Mouse (Mus musculus) yolk sac, embryonic 10.5 days (tissue): ENCODE measurements around the gene Slc25a42.
"Not testable (repeated sequence)": the region's sequence is repeated elsewhere in the genome, so short reads cannot be mapped to it uniquely, and the experiment has no call there.

ENCODE experiments used
- DNase-seq: peaks from one replicate; pipeline ENCODE4 v3.0.0-alpha.2; 2017; ENCODE audit warnings: low spot score

The Slc25a42 gene

DNA sequence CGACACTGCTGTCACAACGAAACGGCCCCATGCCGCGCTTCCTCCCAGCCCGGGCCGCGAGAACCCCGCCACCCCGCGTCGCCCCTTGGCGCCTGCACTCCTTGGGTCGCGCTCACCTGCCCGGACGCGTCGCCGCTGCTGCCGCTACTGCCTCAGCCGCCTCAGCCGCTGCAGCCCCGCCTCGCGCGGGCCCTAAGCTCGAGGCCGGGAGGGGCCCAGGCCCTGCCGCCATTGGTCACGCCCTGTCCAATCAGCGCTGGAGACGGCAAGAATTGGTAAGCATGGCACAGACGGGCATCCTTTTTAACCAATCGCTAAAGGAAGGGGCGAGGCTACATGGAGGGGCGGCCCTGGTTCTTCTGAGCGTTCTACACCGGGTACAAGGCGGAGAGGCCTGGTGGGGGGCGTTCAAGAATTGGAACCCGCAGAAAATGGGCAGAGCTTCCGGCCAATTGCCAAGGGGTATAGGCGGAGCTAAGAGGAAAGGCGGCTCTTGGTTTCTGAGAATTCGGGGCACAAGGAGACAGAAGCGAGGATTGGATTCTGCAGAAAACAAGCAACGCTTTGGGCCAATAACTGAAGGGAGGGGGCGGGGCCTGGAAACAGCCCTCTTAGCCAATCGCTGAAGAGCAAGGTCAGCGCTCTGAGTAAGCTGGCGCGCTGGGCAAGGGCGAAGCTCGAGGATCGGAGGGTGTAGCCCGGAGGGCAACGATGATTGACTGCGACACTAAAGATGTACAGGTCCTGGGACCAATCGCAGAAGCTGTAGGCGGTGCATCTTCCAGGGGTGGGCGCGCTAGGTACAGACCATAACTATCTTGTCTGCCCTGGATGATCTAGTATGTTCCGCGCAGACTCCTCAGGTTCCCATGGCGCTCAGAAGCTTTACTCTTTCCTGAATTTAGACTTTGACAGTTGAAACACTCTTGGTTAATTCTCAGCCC, at the start of gene Slc25a42:
Gene Slc25a42 (minus strand): TSS at position 194 of the 944 bp plus-strand sequence.
- DNase-seq, result peak; percentile 99

DNA sequence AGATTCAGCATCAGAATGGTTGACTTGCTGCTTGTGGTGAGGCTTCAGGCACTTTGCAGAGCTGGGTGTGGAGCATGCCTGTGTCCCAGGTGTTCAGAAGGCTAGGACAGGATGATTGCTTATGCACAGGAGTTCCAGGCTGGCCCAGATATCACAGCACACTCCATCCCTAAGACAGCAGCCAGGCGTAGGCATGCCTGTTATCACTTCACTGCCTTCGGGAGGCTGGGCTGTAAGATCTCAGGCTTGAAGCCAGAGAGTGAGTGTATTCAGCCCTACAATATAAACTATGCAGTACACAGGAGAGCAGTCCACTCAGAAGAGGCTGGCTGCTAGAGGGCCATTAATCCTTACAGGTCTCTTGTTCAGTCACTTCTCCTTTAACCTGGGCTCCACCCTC, 46.9 kb upstream of the Slc25a42 start:
- no peak for DNase-seq

- no peak for DNase-seq
These were observed 46.5 kb upstream of the Slc25a42 start for GRCm38 (mm10) chr8:70258600-70258999.

- DNase-seq, result no peak
These were observed 45.4 kb upstream of the Slc25a42 start for GRCm38 (mm10) chr8:70257456-70257855.

DNA sequence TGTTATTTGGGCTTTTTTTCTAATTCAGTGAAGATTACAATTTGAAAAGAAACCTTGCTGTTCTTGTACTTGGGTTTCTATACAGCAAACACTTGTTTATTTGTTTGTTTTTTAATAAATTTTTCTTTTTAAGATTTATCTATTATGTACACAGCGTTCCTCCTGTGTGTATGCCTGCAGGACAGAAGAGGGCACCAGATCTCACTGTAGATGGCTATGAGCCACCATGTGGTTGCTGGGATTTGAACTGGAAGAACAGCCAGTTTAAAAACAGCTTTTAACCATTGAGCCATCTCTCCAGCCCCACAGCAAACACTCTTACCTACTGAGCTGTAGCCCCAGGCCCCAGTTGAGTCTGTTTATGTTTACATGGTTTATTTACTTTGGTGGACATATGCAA, 42.5 kb upstream of the Slc25a42 start:
- no peak for DNase-seq

- DNase-seq, result no peak
These were observed 35.7 kb upstream of the Slc25a42 start for GRCm38 (mm10) chr8:70247841-70248240.

- no peak for DNase-seq
These were observed 34.5 kb upstream of the Slc25a42 start for GRCm38 (mm10) chr8:70246622-70247021.

GRCm38 (mm10) chr8:70240642-70241041, 28.5 kb upstream of the Slc25a42 start:
- DNase-seq, result no peak

GRCm38 (mm10) chr8:70237842-70238241, 25.7 kb upstream of the Slc25a42 start:
- DNase-seq, result no peak

GRCm38 (mm10) chr8:70234781-70235128, 22.6 kb upstream of the Slc25a42 start:
- no peak for DNase-seq

GRCm38 (mm10) chr8:70234080-70234780, 22.1 kb upstream of the Slc25a42 start, which contains the start of the genes Sugp2 and Armc6:
Gene Sugp2 (plus strand): TSS chr8:70234226.
Gene Armc6 (minus strand): TSS chr8:70234466.
- peak; percentile 95 for DNase-seq

GRCm38 (mm10) chr8:70233606-70234005, 21.5 kb upstream of the Slc25a42 start:
- DNase-seq, result no peak

DNA sequence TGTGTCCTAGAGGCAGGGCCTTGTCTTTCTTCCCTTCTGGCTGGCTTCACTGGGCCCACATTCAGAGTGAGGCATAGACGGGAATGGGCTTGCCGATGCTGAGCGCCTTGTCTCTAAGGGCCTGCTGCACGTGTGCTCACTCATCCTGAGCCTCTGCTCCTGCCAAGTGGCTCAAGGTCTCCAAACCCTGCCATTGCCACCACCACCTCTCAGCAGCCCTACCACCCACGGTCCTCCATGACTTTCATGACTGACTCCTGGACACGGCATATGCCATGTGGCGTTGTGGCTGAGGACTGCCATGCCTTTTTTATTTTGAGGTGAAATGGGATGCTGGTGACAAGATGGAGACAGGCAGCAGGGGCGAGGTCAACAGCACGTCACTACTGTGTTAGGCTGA, 18.7 kb upstream of the Slc25a42 start:
- no peak for DNase-seq

- no peak for DNase-seq
These were observed 15.9 kb upstream of the Slc25a42 start for GRCm38 (mm10) chr8:70227997-70228396.

DNA sequence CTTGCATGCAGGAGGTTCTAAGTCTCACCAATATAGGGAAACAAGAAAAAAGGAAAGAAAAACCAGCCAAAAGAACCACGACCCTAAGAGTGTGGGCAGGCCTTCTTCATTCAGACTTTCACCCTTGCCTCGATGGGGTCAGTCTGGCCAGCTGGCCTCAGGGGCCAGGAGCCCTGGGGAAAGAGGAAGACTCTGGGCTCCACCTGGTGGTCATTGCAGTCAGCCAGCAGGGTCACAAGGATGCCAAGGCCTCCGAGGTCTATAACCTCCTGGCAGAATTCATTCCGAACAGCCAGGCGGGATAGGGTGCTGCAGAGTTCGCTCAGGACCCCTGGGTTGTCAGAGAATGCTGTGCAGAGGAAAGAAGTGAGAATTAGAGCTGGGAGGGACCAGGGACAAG, 11.2 kb upstream of the Slc25a42 start:
- DNase-seq, result peak; percentile 27

DNA sequence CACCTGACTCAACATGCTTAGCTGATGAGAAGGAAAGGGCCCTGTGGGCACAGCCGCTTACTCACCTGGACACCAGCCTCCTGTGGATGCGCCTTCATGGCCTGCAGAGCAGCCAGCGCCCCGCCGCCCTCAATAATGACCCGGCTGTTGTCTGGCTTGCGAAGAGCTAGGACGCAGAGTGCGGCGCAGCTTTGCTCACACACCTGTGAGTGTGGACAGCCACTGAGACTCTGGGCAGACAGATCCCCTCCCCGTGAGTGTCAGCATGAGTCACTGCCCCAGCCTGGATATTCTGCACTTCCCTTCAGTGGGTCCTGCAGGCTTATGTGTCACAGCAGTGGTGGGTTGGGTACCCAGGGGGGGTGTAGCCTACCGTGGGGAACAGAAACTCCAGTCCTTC, 9.9 kb upstream of the Slc25a42 start:
- no peak for DNase-seq

DNA sequence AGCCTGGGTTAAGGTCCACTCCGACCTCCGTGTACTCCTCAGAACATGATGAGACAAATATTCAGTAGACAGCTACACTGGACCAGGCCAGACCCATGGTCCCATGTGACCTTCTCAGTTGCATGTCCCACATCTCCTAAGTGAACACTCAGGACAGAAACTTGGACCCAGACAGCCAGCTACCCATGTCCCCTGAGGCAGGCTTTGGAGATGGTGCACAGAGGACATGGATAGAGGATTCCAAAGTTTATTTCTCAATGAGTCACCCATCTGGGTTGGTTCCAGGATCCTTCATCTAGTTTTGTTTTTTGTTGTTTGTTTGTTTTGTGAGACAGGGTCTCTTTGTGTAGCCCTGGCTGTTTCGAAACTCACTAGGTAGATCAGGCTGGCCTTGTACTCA, 8.8 kb upstream of the Slc25a42 start:
- DNase-seq, result no peak

DNA sequence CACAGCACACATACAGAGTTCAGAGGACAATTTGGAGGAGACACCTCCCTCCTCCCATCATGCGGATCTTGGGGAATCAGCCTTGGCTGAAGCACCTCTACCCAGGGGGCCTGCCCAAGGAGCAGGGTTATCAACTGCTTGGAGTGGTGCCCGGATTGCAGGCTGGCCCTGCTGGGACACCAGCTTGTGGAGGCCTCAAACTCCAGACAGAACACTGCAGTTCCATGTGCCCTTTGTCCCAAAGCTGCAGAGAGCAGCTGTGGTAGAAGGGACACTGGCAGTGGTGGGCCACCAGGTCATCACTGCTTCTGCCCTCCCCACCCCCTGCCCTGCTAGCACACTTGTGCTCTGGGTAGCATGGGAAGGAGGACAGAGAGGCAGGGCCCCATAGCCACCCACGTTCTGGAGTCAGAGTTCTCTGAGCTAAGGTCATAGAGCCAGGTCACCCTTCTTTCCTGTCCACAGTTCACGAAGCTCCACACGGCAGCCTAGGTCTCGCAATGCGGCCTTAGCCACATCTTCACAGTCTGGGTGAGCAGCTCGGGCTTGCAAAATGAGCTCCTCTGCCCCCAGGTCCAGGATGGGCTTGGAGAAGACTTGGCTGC, 8.2 kb upstream of the Slc25a42 start:
- DNase-seq, result no peak

DNA sequence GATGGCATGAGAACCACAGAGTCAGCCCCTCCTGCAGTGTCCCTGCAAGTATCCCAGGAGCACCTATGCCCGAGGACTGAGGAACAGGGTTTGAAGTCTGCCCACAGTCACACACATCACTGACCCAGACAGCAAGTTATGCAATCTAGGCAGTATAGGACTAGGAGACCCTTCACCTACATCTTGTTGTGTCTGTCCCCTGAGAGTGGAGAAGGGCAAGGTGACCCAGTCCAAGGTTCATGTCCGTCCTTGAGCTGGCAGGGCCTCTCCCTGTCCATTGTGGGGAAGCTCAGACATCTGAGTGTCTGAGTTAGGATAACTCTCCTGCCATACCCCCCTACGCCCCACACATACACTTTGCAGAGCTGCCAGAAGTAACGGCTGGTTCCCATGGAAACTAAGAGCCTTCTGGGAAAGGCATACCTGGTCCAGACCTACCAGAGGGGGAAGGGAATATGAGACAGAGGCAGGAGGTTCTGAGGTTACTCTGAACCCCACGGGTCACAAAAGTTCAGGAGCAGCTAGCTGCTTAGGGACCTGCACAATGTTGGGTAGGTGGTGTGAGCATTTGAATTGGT, 7.1 kb upstream of the Slc25a42 start:
- no peak for DNase-seq

GRCm38 (mm10) chr8:70217441-70217840, 5.3 kb upstream of the Slc25a42 start:
- DNase-seq, result no peak

- no peak for DNase-seq
These were observed 4.5 kb upstream of the Slc25a42 start for GRCm38 (mm10) chr8:70216566-70216965.

DNA sequence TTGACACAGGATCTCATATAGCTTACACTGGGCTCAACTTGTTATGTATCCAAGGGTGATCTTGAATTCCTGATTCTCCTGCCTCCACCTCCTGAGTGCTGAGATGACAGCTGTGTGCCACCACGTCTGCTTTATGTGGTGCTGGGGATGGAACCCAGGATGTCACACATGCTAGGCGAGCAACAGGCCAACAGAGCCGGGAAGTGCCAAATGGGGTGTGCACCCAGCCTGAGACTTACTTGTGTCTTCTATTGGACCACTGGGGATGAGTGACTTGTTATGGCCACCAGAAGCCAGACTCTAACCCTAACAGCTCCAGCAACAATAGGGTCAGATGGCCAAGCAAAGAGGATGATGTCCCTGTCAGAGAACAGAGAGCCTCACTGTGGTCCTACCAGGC, 4.1 kb upstream of the Slc25a42 start:
- DNase-seq, result not testable (repeated sequence)
